Mouse (Mus musculus): ENCODE measurements at regions not wholly inside any gene's neighbourhood (a gene's known extent, or its start where the extent isn't known, plus 50 kb on each side); places are given as distances from the start of the nearest gene placed in this dataset.

DNA sequence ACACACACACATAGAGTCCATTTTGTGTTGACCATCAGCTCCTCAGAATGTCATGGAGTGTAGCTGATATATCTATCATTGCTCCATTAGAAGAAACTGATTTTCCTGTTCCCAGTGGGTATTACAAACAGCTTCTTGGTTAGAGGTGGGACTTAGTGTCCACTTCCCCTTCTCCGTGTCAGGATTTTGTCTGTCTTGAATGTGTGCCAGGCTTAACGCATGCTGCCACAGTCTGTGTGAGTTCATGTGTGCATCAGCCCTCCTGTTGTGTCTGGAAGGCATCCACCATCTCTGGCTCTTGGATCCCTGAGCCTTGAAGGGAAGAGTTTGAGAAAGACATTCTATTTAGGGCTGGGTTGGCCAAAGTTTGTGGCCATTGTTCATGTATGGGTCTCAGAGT lies 57.2 kb upstream of the Slc1a1 start:
- ATAC-seq = no peak
- H3K27me3 ChIP-seq (ENCODE audit: insufficient read depth, low read length) = no peaks in the 10 kb centered on the region

DNA sequence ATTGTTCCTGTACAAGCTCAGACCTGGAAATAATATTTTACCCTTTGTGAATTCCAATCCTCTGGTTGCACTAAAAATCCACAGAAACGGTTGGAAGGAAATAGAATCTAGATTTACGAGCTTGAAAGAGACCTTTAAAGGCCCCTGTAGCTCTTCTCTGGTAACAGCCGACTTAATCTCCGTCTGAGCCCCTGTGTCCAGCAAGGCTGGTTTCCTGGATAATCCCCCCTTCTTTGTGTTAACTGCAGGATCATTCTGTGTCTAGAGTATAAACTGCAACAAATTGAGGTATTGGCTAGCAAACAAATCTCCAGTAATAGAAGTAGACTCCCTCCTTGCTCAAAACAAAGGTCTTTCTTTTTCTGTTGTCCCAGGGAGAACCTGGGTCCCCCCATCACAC lies 56.5 kb upstream of the Slc1a1 start:
- no peaks in the 10 kb centered on the region for H3K4me1 ChIP-seq (ENCODE audit: insufficient read depth)
- no peak overlapping the region for H3K4me2 ChIP-seq (ENCODE audit: low read depth, low read length)
- TF ChIP-seq CTCF (IDR thresholded peaks at IDR 0.05; ENCODE audit: low read depth) = no peak
- TF ChIP-seq EP300 (IDR thresholded peaks at IDR 0.05; ENCODE audit: low read depth) = no peak
- no peaks in the 10 kb centered on the region for H3K27me3 ChIP-seq (ENCODE audit: insufficient read depth, low read length)
- no peaks in the 10 kb centered on the region for H3K36me3 ChIP-seq (replicated peaks; ENCODE audit: insufficient read depth, low read length)
- ATAC-seq (no peak), DNase-seq (no peak)
- no peaks in the 10 kb centered on the region for H3K9me3 ChIP-seq (ENCODE audit: low read length)
- no peak overlapping the region for H3K4me3 ChIP-seq (ENCODE audit: low read depth, low read length)
- no peak overlapping the region for H3K27ac ChIP-seq (ENCODE audit: low read depth)
- 66% methylated on average over 4 of the region's 4 CpGs for WGBS (ENCODE audit: insufficient replicate concordance)
- H3K9ac ChIP-seq (replicated peaks) = no peak overlapping the region

More for the DNA sequence above, 57.2 kb upstream of the Slc1a1 start:
- TF ChIP-seq EP300 (IDR thresholded peaks at IDR 0.05; ENCODE audit: low read depth) = no peak
- TF ChIP-seq CTCF (IDR thresholded peaks at IDR 0.05; ENCODE audit: low read depth) = no peak
- WGBS (ENCODE audit: insufficient replicate concordance) = 33% methylated on average over 2 of the region's 2 CpGs
- Histone ChIP-seq H3K4me2 (ENCODE audit: low read depth, low read length) (no peak overlapping the region), H3K4me3 (ENCODE audit: low read depth, low read length) (no peak overlapping the region), H3K36me3 (replicated peaks; ENCODE audit: insufficient read depth, low read length) (no peaks in the 10 kb centered on the region), H3K27ac (ENCODE audit: low read depth) (no peak overlapping the region), H3K9me3 (ENCODE audit: low read length) (no peaks in the 10 kb centered on the region), H3K9ac (replicated peaks) (no peak overlapping the region), H3K4me1 (ENCODE audit: insufficient read depth) (no peaks in the 10 kb centered on the region)
- DNase-seq = no peak

DNA sequence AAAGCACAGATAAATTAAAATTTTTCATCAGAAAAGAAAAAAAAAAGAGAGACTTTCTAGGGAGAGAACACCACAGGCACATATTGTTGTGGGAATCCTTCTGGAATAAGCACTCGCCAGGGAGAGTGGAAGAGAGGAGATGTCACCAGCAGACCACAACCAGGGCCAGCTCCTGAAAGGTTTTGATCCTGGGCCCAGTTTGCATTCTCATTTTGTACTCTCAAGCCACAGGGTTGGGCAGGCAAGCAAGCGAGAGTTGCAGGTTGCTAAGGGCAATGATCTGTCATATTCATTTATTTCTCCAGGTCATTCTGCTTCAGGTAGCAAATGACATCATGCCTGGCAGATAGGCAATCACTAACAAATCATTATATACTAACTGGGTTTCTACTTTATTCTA lies 52.9 kb upstream of the Slc1a1 start:
- H3K9me3 ChIP-seq (ENCODE audit: low read length) = no peaks in the 10 kb centered on the region
- no peaks in the 10 kb centered on the region for H3K36me3 ChIP-seq (replicated peaks; ENCODE audit: insufficient read depth, low read length)
- no peak overlapping the region for H3K4me3 ChIP-seq (ENCODE audit: low read depth, low read length)
- TF ChIP-seq EP300 (IDR thresholded peaks at IDR 0.05; ENCODE audit: low read depth) = no peak
- TF ChIP-seq CTCF (IDR thresholded peaks at IDR 0.05; ENCODE audit: low read depth) = no peak
- ATAC-seq (no peak), DNase-seq (no peak)
- WGBS (ENCODE audit: insufficient replicate concordance) = 70% methylated on average over 2 of the region's 2 CpGs
- no peak overlapping the region for H3K4me2 ChIP-seq (ENCODE audit: low read depth, low read length)
- no peak overlapping the region for H3K27ac ChIP-seq (ENCODE audit: low read depth)
- H3K27me3 ChIP-seq (ENCODE audit: insufficient read depth, low read length) = no peaks in the 10 kb centered on the region
- no peaks in the 10 kb centered on the region for H3K4me1 ChIP-seq (ENCODE audit: insufficient read depth)
- H3K9ac ChIP-seq (replicated peaks) = no peak overlapping the region
